Mouse (Mus musculus): ENCODE measurements around the gene Cers2.

Cers2 gene

GRCm38 (mm10) chr3:95290156-95290555, 24.4 kb upstream of the Cers2 start:
- no peak for DNase-seq

DNA sequence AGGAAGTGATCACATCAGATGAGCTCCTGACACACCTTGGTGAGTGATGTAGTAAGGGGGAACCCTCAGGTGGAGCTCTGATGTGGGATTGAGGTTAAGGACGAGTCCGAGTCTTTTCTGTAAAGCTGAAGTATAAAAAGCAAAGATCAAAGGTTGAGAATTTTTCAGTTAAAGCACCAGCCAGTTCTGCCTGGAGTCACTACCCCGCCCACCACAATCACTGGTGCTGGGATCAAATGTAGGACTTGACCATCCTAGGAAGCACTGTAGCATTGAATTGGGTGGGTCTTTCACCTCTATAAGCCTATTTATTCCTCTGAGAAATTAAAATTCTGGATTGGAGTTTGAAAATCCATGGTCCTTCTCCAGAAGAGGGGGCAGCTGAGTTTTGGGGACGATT, 23.6 kb upstream of the Cers2 start:
- DNase-seq = no peak

GRCm38 (mm10) chr3:95292899-95293298, 21.7 kb upstream of the Cers2 start:
- DNase-seq = no peak

DNA sequence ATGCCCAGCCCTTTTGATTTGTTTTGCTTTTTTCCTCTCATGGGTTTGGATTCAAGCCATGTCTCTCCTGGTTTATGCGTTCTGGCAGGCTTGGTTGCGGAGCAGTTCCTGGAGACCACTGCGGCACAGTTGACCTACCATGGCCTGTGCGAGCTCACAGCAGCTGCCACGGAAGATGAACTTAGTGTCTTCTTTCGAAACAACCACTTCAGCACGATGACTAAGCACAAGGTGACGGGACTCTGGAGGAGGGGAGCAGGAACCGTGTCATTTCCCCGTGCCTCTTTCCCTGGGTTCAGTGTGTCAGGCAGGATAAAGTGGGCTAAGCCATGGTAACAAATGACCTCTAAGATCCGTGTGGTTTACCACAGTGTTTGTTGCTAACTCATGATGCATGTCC, 21.1 kb upstream of the Cers2 start:
- DNase-seq = no peak

GRCm38 (mm10) chr3:95294316-95294715, 20.3 kb upstream of the Cers2 start:
- no peak for DNase-seq

- DNase-seq = no peak
Measured at GRCm38 (mm10) chr3:95294718-95295117, 19.9 kb upstream of the Cers2 start.

GRCm38 (mm10) chr3:95295321-95296102, 19.1 kb upstream of the Cers2 start:
- no peak for DNase-seq

GRCm38 (mm10) chr3:95296103-95296469, 18.5 kb upstream of the Cers2 start:
- DNase-seq = peak; percentile 65

DNA sequence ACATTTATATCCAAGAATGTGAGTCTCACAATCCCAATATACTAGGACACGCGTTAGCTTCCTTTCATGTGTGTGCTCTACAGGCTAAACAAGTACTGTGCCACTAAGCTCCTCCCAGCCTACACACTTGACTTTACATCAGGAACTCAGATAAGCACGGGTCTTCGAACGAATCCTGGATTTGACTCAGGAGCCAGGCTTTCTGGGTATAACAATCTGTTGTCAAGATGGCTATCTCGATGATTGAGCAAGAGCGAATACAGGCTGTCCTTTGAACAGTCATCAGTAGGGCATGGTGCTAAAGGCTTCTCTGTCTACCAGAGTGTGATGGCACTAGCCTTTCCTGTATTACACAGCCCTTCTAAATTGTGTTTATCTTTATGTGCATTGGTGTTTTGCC, 16.6 kb upstream of the Cers2 start:
- DNase-seq = no peak

DNA sequence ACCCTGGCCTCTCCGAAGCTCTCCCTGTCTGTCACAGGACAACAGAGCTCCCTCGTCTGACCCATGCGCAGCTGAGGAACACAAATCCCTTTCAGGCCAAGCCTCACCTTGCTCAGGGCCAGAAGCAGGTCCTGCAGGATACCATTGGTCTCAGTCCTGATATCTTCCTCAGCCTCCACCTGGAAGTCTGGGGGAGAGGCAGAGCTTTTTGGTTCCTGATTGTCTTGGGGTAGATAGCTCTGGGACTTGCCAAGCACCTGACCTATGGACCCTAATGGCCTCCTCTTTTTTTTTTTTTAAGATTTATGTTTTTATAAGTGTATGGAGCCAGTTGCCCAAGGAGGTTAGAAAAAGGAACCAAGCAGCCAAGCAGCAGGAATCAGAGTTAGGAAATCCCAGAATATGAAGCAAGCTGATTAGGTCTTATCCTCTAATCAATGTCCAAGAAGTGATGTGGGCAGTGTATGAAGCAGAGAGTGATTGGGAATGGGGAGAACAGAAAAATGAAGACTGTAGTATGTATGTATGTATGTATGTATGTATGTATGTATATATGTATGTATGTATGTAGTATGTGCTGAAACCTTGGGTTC, 13.3 kb upstream of the Cers2 start:
- DNase-seq = no peak

- DNase-seq = no peak
Measured at GRCm38 (mm10) chr3:95306244-95306643, 8.3 kb upstream of the Cers2 start.

DNA sequence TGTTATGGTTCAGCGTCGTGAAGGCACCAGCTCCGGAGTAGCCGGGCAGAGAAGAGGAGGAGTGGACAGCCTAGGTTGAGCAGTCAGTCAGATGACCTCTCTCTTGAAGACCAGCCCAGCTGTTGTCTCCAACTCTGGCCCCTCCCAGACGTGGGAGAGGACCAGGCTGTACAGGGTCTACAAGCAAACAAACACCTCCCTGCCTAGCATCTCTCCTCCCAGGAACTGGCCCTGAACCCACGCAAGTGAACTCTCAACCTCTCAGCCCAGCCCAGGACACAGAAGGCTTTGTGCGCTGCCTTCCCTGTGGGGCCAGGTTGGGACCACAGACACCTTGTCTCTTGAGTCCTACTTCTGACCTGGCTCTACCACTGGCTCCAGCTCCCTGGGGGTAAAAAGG, 7.5 kb upstream of the Cers2 start, which contains the start of gene Anxa9:
Gene Anxa9 (minus strand): TSS at position 77 of the 400 bp plus-strand sequence.
- DNase-seq = no peak

GRCm38 (mm10) chr3:95310496-95310895, 4.1 kb upstream of the Cers2 start:
- no peak for DNase-seq

- peak; percentile 79 for DNase-seq
Measured at GRCm38 (mm10) chr3:95310968-95311882, 3.4 kb upstream of the Cers2 start.

DNA sequence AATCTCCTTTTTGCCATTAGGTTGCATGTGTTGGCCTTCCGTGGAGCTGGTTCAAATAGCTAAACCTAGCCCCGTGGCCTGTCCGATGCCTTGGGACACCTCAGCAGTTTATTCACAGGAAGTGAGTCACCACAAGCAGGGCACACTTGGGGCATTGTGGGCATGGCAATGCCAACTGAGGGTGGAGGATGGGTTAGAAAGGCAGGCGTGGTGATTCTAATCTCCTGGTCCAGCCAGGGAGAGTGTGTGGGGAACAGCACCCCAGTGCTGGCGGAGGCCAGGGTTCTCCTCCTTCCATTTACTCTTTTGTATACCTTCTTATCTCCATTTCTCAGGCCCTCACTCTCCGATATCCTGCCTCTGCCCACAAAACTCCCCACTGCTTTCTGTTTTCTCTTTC, 2.0 kb upstream of the Cers2 start:
- DNase-seq = no peak

DNA sequence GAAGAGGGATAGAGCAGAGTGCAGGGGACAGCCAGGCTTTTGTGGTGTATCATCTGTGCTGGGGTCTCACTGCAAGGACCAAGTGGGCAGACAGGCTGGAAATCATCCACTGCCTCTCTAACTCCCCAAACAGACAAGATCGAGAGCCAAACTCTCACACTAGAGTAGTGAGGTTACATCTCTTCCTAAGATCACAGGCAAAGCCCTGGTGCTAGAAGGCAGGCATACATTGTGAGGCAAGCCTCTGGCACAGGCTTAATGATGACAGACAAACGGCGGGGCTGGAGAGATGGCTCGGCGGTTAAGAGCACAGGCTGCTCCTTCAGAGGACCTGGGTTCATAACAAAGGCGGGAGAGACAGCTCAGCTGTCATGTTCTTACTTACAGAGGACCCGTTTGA, 1.1 kb upstream of the Cers2 start:
- no peak for DNase-seq

- no peak for DNase-seq
Measured at GRCm38 (mm10) chr3:95314075-95314474, 516 bp upstream of the Cers2 start.

DNA sequence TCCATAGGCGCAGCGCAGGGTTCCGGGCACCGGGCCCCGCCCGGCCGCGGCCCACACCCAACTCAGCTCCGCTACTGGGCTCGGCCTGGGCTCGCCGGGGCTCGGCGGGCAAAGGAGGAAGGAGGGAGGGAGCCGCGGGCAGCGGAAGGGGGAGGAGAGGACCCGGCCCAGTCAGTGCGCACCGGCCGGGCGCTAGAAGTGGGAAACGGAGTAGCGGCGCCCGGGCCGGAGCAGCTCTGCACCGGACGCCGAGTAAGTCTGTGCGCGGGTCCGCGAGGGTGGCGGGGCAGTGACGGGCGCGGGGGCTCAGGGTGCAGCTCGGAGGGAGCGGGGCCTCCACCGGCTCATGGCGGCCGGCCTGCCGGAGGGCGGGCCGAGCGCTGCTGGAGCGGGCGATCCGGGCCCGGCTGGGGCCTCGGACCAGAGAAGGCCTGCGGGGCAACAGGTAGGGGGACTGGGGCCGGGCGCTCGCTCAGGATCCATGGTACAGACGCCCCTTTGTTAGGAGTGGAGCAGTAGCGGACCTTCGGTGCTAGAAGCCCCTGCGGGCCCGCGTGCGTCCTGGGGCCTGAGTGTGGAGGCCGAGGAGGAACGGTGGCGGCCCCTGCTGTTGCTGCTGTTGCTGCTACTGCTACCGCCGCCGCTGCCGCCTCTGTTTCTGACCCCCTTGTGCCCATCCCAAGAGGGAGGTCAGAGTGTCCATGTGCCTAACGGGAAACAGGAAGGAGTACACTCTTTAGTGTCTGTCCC, 678 bp downstream of the Cers2 start:
- DNase-seq = peak; percentile 94

GRCm38 (mm10) chr3:95315844-95316550, 1.4 kb downstream of the Cers2 start:
- no peak for DNase-seq

GRCm38 (mm10) chr3:95317414-95318080, 3.0 kb downstream of the Cers2 start:
- peak; percentile 69 for DNase-seq

- DNase-seq = peak; percentile 77
Measured at GRCm38 (mm10) chr3:95318548-95318947, 4.0 kb downstream of the Cers2 start.

GRCm38 (mm10) chr3:95319110-95319509, 4.5 kb downstream of the Cers2 start:
- no peak for DNase-seq

All from lung, postnatal 14 days (tissue).